Mouse (Mus musculus) layer of hippocampus, adult 18-20 months (tissue): ENCODE measurements at regions not wholly inside any gene's neighbourhood (a gene's known extent, or its start where the extent isn't known, plus 50 kb on each side); places are given as distances from the start of the nearest gene placed in this dataset.

ENCODE experiments used
- DNase-seq, 2 experiments: peaks; one replicate each; pipeline ENCODE4 v3.0.0; 2022; ENCODE audit warnings: low spot score in 2 of 2

GRCm38 (mm10) chr1:61263466-61263865 lies 285.7 kb downstream of the Icos start:
- DNase-seq: no peak

GRCm38 (mm10) chr1:61265706-61266127 lies 288.0 kb downstream of the Icos start:
- no peak for DNase-seq

- DNase-seq: no peak
Measured at GRCm38 (mm10) chr1:61273843-61274242, 296.1 kb downstream of the Icos start.

- DNase-seq: no peak
Measured at GRCm38 (mm10) chr1:61274244-61274643, 296.5 kb downstream of the Icos start.

- no peak for DNase-seq
Measured at GRCm38 (mm10) chr1:61277170-61277710, 299.5 kb downstream of the Icos start.

- DNase-seq: no peak
Measured at GRCm38 (mm10) chr1:61288185-61288584, 310.5 kb downstream of the Icos start.

- no peak for DNase-seq
Measured at GRCm38 (mm10) chr1:61288946-61289345, 311.2 kb downstream of the Icos start.

GRCm38 (mm10) chr1:61289552-61289951 lies 311.8 kb downstream of the Icos start:
- no peak for DNase-seq

GRCm38 (mm10) chr1:61293106-61293505 lies 315.4 kb downstream of the Icos start:
- DNase-seq: no peak

GRCm38 (mm10) chr1:61295219-61295618 lies 317.5 kb downstream of the Icos start:
- no peak for DNase-seq

GRCm38 (mm10) chr1:61296831-61297230 lies 319.1 kb downstream of the Icos start:
- DNase-seq: no peak

- DNase-seq: no peak
Measured at GRCm38 (mm10) chr1:61297361-61297760, 319.6 kb downstream of the Icos start.

GRCm38 (mm10) chr1:61298064-61298463 lies 320.3 kb downstream of the Icos start:
- DNase-seq: peak in 1 of 2 experiments; percentile 84

GRCm38 (mm10) chr1:61298779-61299178 lies 321.1 kb downstream of the Icos start:
- no peak for DNase-seq

GRCm38 (mm10) chr1:61300491-61300890 lies 322.8 kb downstream of the Icos start:
- no peak for DNase-seq

- no peak for DNase-seq
Measured at GRCm38 (mm10) chr1:61301041-61302030, 323.6 kb downstream of the Icos start.

- no peak for DNase-seq
Measured at GRCm38 (mm10) chr1:61302570-61303071, 324.9 kb downstream of the Icos start.

- DNase-seq: no peak
Measured at GRCm38 (mm10) chr1:61306296-61306695, 328.6 kb downstream of the Icos start.

GRCm38 (mm10) chr1:61309563-61309962 lies 329.1 kb upstream of the Pard3b start:
- no peak for DNase-seq

- DNase-seq: no peak
Measured at GRCm38 (mm10) chr1:61310063-61310760, 328.4 kb upstream of the Pard3b start.

GRCm38 (mm10) chr1:61310761-61311090 lies 327.9 kb upstream of the Pard3b start:
- no peak for DNase-seq

GRCm38 (mm10) chr1:61313196-61313595 lies 325.4 kb upstream of the Pard3b start:
- no peak for DNase-seq
